Mouse (Mus musculus) right cerebral cortex, postnatal 25 days (tissue): ENCODE data around the gene Rxfp3.

Experiments used
- DNase-seq: peaks from one replicate; pipeline ENCODE4 v3.0.0; 2022

The Rxfp3 gene

DNA sequence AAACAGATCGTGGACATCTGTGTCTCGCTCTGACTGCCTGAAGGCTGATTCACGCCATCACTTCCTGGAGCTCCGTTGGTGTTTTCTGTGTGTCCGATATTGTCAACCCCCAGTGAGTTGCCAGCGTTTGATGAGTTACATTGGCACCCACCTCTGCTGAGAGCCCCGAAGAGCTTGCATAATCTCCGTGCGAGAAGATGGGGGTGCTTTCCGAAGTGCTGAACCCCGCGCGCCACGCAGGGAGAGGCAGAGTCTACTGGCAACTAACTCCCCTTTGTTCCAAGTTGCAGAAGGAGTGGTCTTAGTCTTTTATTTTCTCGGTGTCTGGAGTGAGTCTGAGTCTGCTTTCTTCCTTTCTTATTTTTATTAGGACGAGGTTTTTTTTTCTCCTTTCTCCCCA is at the start of gene Rxfp3:
Gene Rxfp3, minus strand, starts transcription at position 281 of the 400 bp plus-strand sequence.
- peak; percentile 12 for DNase-seq

DNA sequence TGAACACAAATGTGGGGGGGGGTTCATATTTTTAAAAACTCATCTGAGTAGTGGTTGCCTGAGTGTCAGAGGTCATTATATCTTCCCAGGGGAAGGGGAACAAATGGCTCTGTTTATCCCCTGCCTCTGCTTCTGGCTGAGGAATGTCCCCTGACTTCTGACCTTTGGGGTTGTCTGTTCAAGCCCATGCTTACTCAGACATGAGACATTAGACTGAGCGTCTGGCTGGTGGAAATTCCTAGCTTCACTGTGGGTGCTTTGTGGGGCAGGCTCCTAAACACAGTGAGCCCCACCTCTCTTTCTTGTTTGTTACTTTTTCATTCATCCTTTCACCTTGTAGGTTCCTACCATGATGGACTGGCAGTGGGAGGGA is 47.2 kb upstream of the Rxfp3 start:
- no peak for DNase-seq

DNA sequence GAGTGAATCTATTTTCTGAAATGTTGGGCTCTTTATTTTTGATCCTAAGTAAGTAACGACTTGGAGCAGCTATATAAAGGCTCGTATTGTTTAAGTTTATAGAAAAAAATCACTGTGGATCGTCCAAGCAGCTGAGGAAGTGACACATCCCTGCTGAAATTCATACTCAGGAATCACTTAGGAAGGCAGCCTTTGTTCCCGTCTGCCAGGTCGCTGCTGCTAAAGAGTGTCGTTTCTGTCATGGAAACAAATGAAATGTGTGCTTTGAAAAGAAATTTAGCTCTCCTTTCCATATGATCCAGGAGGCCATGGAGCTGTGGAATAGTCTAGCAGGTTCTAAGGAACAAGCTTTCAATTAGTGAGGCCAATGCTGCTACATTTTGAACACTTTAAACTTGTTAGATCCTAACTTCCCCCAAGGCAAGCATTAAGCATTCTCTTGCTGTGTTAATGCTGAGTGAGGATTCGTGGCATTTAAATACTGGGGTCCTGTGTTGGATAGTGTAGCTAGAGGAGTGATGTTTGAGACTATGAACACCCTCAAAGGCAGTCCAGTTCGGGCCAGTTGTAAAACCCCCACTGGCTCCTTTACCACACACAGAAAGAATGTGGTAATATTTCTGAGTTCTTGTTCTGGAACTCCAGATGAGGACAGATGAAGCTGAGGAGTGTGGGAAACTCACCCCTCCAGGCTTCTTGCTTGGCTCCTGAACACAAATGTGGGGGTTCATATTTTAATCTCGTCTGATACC is 46.6 kb upstream of the Rxfp3 start:
- DNase-seq: no peak

DNA sequence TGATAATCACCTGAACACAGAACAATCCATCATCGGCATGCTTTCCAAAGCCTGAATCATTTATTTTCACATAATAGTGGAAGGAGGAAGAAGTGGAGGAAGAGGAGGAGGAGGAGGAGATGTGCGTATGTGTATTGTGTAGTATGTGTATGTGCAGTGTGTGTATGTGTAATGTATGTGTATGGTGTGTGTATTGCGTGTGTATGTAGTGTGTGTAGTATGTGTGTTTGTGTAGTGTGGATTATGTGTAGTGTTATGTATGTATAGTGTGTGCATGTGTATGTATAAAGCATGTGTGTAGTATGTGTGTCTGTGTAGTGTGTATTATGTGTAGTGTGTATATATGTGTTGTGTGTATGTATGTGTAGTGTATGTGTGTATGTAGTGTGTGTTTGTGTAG is 45.9 kb upstream of the Rxfp3 start:
- DNase-seq: no peak

DNA sequence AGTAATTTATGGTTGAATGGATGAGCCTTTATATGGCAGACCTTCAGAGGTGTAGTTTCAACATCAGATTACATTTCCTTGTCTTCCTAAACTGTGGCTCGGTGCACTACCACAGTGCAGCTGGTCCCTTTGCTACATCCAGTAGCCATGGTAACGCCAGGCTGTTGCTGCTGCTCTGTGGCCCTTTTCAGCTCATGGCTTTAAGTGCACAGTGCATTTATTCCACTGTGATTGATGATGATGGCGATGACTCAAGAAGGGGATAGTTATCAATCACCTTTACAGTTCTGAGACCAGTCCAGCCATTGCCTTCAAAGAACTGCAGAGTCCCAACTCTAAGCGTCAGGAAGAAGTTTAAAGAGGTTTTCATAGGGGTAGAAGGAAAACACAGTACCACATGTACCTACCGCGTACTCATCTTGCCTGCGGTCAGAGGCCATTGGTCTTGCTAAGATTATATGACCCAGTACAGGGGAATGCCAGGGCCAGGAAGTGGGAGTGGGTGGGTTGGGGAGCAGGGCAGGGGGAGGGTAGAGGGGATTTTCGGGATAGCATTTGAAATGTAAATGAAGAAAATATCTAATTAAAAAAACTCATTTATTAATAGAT is 45.3 kb upstream of the Rxfp3 start:
- DNase-seq: no peak

DNA sequence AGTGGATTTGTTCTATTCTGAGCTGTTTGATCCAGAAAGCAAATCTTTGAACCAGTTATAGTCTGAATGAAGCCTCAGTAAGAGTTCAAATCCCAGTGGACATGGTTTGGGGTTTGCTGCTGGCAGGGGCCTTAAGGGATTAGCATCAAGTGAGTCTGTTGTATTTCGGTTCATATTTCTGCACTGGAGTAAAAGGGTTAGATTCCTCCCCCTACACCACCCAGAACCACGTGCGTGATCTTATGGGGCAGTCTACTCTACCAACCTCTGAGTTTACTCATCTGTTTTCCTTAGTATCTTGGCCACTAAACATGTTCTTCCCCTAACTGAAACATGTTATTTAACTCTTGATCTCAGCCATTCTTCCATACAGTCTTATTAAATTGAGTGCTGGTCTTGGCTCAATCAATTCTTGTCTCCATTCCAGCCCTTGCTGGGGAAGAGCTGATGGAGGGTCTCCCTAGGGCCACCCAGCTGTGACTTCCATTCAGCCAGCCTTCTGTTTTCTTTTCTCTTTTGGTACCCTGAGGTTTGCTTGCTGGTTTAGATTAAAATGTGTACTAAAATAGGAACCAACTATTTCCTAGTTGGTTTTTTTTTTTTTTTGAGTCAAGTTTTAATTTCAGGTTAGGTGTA is 38.1 kb upstream of the Rxfp3 start:
- no peak for DNase-seq

DNA sequence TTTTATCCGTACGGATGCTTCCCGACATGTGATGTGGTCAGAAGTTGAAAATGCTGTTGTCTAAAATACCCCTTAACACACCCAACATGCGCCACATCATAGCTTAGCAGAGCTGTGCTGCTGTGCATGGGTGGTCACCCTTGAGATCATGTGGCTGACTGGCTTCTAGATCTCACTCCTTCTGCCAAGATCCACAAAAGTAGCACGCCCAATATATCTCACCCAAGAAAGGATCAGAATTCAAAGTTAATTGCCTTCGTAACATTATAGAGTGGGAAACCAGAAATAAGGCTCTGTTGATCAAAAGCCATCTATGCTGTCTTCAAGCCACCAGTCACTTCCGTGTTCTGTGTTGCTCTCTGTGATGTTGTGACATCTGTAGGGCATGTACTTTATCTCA is 30.1 kb upstream of the Rxfp3 start:
- DNase-seq: no peak

DNA sequence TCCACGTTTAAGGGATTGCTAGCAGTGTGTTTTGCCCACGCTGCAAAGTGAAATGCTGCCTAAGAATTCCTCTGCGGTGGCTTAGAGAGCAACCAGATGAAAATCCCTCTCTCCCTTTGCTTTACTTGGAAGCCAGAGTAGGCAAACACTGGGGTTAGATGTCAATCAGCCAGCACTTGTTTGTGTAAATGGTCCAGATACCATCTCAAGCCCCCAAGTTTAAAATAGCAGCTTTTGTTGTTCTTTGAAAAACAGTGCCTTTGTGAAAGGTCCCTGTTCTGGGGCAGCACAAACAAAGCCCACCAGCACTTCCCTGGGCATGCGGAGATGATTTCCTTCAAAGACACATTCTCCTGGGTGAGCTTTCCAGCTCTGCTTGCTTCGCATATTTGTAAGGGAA is 28.5 kb upstream of the Rxfp3 start:
- DNase-seq: no peak

DNA sequence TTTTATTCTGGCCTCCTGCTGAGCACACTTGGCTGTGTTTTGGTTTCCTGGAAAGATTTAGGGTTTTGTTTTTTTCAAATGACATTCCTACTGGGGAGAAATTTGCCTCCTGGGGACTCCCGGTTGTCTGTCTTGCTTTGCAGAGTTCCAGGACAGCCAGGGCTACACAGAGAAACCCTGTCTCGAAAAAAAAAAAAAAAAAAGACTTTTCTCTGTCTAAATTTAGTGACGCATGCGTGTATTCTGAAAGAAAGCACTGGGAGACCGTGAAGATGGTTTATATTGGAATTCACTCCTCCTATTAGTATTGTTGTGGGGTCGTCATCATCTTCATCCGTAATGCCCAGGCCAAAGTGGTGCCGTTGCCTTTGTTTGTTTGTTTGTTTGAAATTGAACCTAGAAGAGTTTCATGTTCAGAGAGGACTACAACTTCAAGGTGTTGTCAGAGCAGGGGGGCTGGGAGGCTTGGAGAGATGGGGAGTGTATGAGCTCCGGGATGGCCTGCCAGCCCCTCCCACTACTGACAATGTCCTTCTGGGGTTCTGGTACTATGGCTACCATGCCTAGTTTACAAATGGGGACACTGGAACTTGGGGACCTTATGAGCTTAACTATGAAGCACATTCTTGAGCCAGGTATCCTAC is 27.9 kb upstream of the Rxfp3 start:
- DNase-seq: no peak

DNA sequence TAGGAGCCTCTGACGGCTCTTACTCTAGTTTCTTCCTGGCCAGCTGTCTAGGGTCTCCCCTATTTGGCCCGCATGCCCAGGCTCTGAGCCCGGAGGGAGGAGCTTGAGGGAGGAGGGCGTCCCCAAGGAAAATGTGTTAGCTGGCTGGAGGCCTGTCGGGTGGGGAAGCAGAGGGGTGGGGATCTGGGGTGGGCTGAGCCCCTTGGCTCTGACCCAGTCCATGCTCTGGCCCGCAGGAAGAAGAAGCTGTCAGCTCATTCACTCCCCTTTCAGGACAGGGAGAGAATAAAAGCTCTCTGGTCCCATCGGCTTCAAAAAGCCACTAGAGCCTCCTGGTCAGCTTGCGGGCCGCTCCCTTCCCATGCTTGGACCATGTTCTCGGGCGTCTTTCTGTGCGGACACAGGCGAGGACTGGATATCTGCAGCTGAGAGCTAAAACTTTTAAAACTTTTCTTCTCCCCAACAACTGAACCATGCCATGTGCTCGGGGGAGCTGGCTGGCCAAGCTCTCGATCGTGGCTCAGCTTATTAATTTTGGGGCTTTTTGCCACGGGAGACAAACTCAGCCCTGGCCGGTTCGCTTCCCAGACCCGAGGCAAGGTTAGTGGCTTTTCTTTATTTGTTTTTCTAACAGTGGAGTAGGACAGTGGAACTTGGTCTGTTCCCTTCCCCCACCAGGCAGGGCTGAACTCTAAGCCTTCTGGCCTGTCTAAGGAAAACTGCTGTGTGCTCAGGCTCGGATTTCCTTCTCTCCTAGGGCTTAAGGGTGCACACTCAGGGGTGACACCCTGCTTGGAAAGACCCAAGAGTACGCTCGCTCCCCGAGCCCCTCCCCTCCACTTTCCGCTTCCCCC is 27.0 kb upstream of the Rxfp3 start, which contains the start of gene Adamts12:
Gene Adamts12, plus strand, starts transcription at position 233 of the 854 bp plus-strand sequence.
- DNase-seq: no peak

DNA sequence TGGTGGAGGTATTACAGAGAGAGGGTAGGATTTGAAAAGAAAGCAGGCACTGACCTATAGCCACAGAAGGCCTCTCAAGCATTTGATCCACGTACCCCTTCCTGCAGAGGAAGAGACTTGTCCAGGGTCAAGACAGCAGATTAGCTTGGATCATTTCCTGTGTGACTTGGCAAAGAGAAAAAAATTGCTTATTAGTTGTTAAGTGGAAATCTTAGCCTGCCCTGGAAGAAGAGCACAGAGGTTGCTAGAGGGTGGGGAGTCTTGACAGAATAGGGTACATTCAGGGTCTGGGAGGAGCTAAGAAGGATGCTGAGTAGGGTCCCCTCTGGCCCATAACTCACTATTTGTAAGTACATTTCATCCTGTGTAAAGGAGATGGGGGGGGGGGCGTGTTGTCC is 26.4 kb upstream of the Rxfp3 start:
- DNase-seq: no peak

DNA sequence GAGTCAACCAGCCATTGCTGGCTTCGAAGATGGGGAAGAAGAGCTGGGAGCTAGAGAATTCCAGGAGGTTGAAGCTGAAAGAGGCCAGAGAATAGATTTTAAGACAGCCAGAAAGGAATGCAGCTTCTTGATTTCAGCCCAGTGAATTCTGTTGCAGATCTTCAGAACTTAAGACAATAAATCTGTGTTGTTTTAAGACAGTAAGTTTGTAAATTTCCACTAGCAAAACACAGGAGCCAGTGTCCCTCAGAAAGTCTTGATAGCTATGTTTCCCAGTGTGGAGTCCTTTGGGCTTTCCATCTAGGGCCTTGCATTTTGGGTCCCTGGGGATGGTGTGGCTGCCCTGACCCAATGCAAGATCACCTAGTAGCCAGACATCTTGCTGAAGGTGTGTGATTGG is 25.1 kb upstream of the Rxfp3 start:
- no peak for DNase-seq

DNA sequence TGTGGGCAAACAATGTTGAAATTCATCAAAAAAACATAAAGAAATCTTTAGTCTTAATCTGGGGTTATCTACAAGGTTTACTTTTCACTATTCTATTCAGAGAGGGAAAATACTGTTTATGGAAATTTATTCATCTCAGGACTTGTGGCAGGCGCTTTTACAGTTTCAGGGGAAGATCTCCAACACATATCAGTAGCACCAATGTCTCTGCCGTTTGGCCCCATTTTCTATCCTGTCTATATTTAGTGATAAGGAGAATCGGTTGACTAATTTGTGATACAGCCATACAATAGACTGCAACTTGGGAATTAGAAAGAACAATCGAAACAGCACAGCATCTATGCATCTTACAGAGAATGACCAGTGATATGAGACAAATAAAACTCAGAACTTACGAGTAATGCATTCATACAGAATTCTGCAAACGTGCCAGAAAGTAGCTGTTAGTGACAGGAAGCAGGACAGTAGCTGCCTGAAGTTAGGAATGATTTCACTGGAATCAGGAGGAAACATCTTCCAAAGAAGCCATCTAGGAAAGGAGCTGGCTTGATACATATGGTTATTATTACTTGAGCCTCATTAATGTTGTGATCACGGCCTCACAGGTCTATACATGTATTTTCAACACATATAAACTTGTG is 16.8 kb upstream of the Rxfp3 start:
- no peak for DNase-seq

DNA sequence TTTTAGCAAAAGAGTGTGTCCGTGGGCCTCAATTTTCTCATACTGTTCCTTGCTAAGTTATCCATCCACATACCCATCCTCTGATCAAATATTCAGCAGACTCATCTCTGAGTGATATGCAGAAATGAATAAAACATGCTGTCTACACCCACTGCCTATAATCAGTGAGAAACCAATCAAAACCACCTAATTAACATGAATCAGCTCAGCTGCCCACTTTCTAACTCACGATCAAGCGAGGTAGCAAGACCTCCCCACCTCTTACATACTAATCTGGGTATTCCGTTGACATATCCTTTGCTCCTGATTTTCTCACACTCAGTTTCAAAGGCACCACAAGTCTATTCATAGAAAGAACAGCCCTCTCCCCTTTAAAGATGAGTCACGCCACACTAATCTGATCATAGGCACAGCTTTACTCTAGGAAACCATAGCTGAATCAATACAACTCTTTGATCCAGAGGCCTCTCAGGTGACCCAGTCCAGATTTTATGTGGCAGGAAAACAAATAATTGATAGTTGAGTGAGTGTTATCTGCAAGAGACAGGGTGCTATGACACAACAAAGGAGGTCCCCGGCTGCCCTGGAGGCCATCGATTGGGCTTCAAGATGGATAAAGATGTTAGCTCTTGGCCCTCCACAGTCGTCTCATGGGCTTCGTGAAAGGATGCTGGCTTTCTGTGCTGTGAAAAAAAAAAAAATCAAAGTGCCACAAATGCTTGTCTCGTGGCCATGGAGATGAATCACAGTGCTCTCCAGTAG is 16.1 kb upstream of the Rxfp3 start:
- DNase-seq: no peak

DNA sequence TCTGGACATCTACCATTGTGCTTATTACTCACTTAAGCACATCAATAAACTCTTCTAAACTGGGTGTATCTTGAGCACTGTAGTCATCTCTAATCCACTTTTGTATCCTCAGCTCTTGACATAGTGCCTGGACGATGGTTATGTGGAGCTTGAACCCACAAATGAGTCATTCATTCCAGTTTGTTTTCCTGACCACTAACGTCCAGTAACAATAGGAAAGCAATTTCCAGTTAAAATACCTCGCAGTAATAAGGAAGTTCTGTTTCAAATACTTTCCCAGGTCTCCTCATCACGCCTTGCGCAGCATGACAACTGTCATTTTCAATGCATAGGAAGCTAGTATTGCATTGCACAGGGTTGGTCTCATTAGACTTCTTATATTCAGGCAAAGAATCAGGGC is 5.0 kb upstream of the Rxfp3 start:
- no peak for DNase-seq

DNA sequence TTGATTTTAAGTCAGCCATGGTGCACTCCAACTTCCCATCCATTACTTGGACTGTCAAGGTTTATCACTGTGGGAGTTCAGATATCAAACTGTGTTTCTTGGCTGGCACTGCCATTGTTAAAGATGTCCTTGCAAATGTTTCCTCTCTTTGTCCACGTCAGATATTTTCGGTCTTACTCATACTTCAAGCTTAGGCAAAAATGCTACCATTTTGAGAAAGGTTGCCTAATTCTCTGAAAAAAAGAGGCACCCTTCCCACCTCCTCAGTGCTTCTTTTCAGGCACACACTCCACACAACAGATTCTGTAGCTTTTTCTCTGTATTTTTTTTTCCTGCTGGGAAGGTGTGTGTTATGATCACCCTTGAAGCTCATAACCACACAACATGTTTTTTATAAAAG is 3.4 kb upstream of the Rxfp3 start:
- no peak for DNase-seq

DNA sequence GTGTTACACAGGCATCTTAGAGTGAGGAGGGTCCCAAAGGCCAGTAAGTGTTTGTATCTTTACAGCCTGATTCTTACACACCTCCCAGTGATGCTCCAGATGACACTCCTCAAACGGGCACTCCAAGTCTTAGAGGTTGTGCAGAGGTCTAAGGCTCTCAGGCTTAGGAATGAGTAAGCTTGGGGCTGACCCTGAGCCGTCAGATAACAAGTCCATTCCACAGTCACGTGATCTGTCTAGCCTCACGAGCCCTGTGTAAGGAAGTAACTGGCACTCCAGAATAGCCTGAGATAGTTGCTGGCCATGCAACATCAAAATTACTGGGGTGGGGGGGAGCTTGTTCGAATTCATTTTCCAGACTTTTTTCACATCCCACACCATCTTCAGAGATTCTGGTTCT is 2.3 kb upstream of the Rxfp3 start:
- DNase-seq: no peak

DNA sequence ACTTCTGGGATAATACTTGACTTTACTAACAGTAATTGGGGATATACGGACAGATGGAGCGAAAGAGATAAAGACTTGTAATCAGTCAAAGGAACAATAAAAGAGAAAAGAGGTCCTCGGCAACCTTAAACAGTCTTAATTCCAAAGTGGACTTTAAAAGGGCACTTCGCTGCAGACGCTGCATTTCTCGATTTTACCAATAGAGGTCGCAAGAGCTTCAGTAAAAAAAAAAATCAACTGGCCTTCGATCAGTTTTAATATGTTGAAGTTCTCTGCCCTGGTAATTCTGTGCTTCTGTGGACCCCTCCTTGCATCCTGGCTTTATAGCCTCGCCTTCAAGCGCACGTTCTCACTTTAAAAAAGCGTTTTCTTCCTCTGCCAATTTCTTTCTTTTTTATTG is 685 bp upstream of the Rxfp3 start:
- DNase-seq: no peak

DNA sequence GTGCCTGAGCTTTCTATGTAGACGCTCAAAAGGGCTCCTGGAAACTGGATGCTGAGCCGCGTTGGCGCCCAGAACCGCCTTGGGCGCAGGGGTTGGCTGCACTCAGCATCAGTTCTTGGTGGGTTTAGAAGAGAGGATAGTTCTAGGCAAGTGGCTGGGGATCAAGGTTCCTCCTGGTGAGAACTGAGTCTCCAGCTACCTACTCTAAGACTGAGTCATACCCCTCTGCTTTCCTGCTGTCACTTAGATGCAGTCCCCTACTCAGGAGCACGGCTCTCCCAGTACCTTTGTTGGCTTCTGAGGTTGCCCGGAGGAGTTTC is 455 bp downstream of the Rxfp3 start:
- peak; percentile 37 for DNase-seq

DNA sequence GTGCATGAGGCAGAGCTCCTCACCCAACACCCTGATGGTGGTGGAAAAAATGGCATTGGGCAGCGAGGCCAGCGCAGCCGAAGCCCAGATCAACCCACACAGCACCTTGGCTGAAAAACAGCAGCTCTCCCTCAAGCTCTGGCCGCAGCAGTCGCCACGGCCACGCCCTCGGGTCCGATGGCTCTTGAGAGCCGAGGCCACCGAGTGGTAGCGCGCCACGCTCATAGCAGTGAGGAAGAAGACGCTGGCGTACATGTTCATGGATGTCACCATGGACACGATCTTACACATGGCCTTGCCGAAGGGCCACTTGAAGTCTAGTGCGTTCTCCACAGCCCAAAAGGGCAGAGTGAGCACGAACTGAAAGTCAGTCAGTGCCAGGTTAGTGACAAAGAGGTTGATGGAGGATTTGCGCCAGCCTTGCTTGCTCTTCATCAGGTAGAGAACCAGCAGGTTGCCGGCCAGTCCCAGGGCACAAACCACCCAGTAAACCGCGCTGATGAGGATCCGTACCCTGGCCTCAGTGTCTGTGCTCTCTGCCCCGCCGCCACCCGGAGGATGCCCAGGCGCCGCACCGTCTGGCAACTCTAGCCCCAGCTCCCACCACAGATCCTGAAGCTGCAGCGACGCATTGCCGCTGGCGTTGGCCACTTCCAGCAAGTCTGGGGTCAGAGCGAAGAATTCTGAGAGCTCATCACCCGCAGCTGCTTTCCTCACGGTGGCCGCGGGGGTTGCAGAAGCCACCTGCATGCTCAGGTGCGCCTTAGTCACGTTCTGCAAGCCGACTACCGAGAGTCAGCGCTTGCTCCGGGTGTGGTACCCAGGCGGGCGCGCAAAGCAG is 1.0 kb downstream of the Rxfp3 start:
- DNase-seq: peak; percentile 25

DNA sequence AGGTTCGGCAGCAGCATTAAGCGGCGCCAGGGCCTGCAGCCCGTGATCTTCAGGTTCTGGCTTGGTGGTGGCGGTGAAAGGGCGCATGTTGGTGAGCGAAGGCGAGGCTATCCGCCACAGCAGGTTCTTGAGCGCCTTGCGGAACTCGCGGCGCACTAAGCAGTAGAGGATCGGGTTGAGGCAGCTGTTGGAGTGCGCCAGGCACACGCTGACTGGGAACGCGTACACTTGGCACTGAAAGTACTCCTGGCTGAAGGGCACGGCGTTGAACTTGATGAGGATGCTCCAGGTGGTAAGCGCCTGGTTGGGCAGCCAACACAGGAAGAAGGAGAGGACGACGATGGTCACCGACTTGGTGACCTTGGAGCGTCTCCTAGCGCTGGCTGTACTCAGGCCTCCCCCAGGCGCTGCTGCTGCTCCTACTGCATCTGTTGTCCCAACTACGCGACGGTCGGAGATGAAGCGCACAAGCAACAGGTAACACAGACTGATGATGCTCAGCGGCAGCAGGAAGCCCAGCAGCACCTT is 1.8 kb downstream of the Rxfp3 start:
- no peak for DNase-seq
